Mouse (Mus musculus) erythroid progenitor cell, adult 5-6 weeks (primary cell): ENCODE results near the gene Srsf7. TPM values are rescaled to one million over a fixed set of nuclear protein-coding genes. Genes with fewer than 3 reads are reported as not detected.
"Not testable (repeated sequence)": the region's sequence is repeated elsewhere in the genome, so short reads cannot be mapped to it uniquely, and the experiment has no call there.

Source experiments
- ATAC-seq: replicated peaks from 2 replicates; pipeline ENCODE4 v1.8.0; 2016; ENCODE audit warnings: moderate number of reproducible peaks, mild to moderate bottlenecking, moderate TSS enrichment, inconsistent platforms; ENCODE audit not compliant: poor library complexity, low FRiP score, severe bottlenecking
- total RNA-seq, 2 experiments: library from RNA; stranded (forward) in 1 of 2; stranded (reverse) in 1 of 2; fragments of 150-400 nt in 1 of 2; fragments of 186-747, 209-891 nt in 1 of 2; gene quantifications; 2 replicates each; pipeline versions ENCODE4 v1.2.3 to v1.2.4; 2015 to 2017; ENCODE audit warnings: low replicate concordance in 2 of 2

Gene Srsf7
- total RNA-seq, 2 experiments from 2014 or later: 125 to 184 TPM

GRCm38 (mm10) chr17:80206301-80206670 is 821 bp downstream of the Srsf7 start:
- ATAC-seq: peak; percentile 64

DNA sequence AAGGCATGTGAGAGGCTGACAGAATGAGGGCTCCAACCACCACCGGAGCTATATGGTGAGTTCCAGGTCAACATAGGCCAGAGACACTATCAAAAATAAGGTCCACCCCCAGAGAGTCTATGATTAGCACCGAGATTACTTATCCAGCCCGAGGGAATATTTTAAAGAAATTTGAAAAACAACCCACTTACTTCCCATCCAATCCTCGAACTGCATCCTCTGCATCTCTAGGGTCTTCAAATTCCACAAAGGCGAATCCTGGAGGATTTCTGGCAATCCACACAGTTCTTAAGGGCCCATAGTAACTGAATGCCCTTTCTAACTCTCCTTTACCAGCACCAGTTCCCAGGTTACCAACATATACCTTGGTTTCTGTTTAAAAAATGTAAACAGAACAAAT is 1.4 kb downstream of the Srsf7 start:
- no peak for ATAC-seq

DNA sequence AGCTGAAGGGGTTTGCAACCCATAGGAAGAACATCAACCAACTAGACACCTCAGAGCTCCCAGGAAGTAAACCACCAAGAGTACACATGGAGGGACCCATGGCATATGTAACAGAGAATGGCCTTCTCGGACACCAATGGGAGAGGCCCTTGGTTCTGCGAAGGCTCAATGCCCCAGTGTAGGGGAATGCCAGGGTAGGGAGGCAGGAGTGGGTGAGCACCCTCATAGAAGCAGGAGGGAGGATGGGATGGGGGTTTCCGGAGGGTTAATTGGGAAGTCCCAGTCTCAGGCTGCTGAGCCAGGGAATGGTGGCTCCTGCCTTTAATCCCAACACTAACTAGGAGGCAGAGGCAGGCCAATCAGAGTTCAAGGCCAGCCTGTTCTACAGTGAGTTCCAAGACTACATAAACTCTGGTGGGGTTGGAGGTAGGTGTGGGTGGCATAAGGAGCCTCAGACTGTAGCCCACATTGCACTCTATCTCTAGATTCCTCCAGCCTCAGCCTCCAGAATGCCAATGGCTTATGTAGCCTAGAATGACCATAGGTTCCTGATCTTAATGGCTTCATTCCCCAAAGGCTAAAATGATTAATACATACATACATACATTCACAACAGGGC is 7.8 kb downstream of the Srsf7 start:
- no peak for ATAC-seq

DNA sequence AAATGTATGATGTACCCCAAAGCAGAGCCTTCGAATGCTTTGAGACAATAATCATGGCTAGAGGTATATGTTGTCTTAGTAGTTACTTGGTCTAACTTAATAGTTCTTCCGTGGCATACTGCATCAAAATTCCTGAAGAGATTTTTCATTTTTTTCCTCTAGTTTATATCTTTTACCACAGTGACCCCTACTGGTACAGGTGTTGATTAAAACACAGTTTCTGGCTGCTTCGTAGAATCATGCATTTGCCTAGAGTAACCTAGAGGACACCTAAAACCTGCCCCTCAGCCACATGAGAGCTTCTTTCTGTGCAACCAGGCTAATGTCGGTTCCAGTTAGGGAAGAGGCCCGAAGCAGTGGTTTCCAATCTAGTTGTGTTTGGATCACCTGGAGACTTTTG is 14.0 kb downstream of the Srsf7 start:
- peak; percentile 49; the same call in 1 of the 2 replicates for ATAC-seq

DNA sequence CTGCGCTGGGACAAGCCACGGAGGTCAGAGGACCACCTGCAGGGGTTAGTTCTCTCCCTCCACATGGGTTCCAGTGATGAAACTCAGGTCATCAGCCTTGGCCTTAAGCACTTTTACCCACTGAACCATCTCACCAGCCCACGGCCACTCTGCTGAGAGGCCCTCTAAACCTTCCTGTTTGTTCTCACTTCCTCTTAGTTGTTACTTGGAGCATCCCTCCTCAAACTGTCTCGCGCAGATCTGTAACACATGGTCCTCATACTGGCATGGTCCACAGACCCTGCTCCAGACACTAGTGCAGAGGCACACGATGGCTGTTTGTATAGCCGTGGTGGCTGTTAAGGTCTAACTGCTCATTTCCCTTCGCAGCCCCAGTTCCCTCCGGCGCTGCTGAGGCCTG is 23.5 kb downstream of the Srsf7 start:
- ATAC-seq: no peak

DNA sequence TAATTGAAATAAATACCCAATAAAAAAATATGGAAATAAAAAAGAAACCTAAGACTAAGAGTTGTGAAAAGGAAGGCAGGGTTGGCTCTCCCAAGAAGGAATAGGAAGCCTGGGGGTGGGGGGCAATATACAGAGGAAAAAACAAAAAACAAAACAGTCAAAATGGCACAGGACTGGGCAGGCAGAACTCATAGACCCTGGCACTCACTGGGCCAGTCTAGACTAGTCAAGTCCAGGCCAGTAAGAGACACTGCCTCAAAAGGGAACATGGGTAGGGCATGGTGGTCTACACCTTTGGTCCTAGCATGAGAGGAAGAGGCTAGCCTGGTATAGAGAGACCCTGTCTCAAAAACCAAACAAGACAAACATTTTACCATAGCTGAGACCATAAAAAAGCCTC is 26.6 kb downstream of the Srsf7 start:
- no peak for ATAC-seq

DNA sequence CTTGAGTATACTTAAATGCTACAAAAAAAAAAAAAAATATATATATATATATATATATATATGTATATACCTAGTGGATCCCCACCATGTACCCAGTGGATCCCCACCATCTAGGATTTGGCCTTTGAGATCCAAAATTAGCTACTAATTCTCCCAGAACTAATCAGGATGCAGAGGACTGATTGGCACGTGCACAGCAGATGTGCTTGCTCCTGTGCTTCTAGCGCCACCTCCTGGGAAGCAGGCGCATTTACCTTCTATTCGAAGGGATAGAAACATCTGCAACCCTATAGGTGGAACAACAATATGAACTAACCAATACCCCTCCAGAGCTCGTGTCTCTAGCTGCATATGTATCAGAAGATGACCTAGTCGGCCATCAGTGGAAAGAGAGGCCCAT is 27.1 kb downstream of the Srsf7 start:
- ATAC-seq: peak; percentile 68; the same call in 1 of the 2 replicates

GRCm38 (mm10) chr17:80178846-80179245 is 28.3 kb downstream of the Srsf7 start:
- not testable (repeated sequence) for ATAC-seq

DNA sequence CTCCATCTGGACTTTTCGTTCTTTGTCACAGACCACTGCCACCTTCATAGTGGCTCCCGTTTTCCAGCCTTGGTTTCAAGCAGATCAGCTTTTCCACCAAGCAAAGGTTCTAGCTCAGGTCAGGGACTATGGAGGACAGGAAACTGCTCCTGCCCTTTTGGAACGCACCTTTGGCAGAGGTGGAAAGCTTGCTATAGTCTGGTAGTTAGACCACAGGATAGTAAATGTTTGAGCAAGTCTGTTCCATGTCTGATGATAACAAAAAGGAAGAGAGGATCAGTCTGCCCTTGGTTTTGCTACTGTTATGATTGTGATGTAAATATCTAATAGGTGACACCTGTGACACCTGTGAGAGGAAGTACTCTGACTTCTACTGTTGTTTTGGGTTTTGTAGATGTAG is 31.1 kb downstream of the Srsf7 start:
- no peak for ATAC-seq

- ATAC-seq: no peak
Measured at GRCm38 (mm10) chr17:80175386-80175739, 31.7 kb downstream of the Srsf7 start.

DNA sequence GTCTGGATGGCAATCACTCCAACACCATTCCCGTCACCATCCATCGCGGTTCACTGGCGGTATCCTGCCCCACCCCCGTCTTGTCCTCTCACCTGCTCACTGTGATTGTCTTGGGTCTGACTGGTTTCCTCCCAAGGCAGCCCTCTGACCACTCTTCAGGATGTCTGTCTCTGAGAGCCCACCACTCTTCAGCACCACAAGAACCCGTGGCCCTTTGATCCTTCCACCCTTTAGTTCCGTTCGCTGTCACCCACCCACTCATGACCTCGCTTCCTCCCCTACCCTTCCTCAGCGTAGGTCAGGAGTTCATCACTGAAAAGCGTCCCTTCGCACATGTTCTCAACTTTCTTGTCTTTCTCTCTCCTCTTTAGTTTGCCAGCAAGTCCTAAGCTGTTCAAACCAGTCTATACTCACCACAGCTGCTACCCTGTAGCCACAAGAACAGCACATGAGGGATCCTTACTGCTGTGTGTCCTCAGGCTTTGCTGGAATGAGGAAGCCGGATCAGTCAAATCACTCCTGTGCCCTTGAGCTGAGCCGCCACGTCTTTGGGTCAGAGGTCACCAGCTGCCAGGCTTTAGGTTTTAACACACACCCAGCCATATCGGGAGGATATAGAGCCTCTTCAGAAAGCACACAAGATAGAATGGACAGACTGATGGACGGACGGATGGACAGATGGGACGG is 32.3 kb downstream of the Srsf7 start:
- ATAC-seq: no peak

GRCm38 (mm10) chr17:80174146-80174545 is 33.0 kb downstream of the Srsf7 start:
- ATAC-seq: no peak

DNA sequence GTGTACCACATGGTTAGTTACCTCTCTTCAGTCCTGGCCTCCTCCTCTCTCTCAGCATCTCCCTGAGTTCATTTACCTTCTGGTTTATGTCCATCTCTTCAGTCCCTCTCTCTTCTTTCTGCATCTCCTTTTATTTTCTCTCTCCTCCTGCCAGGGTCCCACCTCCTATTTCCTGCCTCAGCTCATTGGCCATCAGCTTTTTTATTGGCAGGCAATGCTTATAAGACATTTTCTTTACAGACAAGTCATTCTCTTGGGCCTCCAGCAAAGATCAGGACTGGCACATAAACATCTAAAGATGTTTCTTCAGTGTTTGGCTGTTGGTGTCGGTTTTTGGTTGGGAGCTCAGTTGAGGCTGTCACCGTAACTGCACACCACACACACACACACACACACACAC is 33.4 kb downstream of the Srsf7 start:
- ATAC-seq: no peak

DNA sequence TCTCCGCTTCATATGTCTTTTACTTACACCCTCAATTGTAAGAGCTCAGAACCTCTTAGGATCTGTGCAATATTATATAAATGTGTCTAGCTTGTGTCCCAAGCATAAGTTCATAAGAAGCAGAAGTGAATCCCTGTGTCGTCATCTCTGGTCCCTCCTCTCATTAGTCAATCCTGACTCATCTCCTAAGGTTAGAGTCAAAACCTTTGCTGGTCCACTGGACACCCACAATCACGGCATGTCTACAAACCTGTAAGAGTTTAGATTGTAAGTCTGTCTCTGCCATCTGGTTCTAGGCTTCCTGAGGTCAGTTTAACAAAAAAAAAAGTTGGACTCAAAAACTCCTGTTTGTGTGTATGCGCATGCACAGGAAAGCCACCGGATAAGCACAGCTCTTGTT is 34.3 kb downstream of the Srsf7 start:
- no peak for ATAC-seq

DNA sequence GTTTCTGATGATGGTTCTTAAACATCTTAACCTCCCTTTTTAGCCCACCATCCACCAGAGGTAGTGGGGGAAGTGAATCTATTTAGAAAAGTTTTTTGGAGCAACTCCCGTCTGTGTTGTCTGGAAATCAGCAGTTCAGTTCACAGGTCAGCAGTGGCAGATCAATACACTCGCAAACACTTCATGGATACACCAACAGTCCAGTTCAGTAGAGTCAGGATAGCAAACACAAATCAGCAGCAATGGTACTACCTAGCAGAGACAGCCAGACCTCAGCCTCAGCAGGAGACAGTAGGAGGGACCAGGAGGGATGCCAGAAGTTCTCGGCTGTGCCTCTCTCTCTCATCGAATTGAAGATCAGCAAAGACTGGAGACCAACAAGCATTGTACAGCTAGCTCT is 35.2 kb downstream of the Srsf7 start:
- no peak for ATAC-seq

DNA sequence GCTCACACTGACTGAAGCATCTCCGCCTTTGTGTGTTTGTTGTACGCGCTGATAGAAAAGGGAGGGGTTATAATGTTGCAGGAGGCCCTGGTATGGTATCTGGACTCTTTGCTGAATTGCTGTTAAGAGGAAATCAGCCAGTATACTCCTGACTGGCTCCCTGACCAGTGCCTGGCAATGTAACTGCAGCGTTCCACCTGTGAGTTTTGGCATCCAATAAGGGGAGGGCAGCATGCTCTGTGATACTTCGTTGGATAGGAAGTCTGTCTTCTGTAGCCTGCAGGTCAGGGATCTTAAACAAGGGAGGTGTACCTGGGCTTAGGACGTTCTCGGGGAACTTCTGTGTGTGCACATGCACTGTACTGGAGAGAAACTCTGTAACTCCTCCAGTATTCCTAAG is 36.2 kb downstream of the Srsf7 start:
- ATAC-seq: no peak

DNA sequence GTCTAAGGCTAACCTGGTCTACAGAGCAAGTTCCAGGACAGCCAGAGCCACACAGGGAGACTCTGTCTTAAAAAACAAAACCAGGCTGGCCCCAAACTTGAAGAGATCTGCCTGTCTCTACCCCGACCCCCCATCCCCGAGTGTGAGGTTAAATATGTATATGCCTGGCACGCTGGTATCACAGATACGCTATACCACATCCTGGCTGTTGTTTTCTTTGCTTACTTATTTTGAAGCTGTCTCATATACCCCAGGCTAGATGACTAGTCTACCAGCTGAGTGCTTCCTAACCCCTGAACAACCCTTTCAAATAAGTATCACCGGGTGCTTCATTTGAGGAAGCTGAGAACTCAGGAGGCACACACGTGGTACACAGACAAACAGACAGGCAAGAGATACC is 37.3 kb downstream of the Srsf7 start:
- ATAC-seq: no peak

DNA sequence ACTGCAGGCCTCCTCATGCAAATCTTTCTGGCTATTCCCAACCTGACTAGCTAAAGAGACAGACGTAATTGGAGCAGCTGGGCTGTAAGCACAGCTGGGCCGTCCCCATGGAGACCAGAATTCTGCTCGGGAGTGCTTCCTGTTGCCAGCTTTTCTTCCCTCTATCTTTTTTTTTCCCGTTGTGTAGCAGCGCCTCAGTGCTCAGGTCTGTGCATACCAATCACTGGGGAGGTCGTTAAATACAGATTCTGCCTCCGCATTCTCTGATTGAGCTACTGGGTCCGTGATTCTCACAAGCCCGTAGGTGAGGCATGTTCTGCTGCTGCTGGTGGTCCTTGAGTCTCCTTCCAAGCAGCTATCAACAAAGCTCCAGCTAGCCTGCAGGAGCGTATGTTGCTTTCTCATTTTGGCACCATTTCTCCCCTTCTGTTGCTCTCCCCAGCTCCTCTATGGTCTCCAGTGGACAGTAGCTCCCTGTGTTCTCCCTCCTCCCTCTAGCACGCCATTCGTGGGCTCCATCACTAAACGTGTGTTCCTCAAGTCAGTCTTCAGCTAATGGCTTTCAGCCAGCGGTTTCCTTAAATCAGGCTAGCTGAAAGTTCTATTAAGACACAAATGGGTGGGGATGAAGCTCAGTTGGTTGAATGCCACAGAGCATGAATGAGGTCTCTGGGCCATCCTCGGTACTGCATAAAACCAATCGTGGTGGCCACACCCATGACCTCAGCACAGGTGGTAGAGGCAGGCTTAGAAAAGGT is 38.5 kb downstream of the Srsf7 start:
- no peak for ATAC-seq

DNA sequence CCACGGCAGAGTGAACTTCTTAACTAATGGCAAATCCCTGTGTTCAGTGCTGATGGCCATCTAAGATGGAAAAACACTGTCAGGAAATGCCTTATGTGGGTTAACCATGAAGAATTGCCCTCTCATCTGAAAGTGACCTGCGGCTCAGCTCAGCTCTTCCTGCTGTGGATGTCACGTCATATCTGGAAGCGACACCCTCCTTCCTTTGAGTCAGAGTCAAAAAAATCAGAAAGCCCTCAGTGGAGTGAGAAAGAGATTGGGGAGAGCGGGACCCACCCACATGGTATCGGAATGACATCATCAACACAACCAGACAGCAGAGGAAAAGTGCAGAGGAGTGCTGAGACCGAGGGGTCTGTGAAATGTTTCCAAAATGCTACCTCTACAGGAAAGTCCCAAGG is 39.3 kb downstream of the Srsf7 start:
- ATAC-seq: no peak

- no peak for ATAC-seq
Measured at GRCm38 (mm10) chr17:80167436-80167835, 39.7 kb downstream of the Srsf7 start.

DNA sequence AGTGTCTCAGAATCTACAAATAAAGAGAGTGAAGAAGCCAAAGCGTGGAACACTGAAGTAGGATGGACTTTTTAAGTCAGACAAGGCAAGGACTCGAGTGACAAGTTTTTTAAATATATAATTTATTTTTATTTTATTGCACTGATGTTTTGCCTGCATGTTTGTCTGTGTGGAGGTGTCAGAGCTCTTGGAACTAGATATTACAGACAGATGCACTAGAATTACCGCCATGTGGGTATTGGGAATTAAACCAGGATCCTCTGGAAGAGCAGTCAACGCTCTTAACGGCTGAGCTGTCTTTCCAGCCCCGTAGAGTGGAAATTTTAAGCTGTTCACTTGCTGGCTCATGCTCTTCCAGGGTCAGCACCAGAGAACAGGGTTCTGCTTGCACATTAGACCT is 40.8 kb downstream of the Srsf7 start:
- no peak for ATAC-seq
